Mouse (Mus musculus) central nervous system, embryonic 14 days (tissue): ENCODE results near the gene Mydgf. TPM values are rescaled to one million over a fixed set of nuclear protein-coding genes. Genes with fewer than 3 reads are reported as not detected.

ENCODE experiments used
- polyA plus RNA-seq: library from polyadenylated mRNA; depleted of rRNA; stranded (reverse); fragments of >200 nt; gene quantifications from 2 replicates; pipeline ENCODE4 v1.2.3, GENCODE M21; 2012; rRNA removed

The Mydgf gene
- 46.5 and 54.4 TPM in 2 replicates for polyA plus RNA-seq

GRCm38 (mm10) chr17:56183658-56184103 is at the start of gene Mydgf:
Gene Mydgf (minus strand): TSS chr17:56183920.

DNA sequence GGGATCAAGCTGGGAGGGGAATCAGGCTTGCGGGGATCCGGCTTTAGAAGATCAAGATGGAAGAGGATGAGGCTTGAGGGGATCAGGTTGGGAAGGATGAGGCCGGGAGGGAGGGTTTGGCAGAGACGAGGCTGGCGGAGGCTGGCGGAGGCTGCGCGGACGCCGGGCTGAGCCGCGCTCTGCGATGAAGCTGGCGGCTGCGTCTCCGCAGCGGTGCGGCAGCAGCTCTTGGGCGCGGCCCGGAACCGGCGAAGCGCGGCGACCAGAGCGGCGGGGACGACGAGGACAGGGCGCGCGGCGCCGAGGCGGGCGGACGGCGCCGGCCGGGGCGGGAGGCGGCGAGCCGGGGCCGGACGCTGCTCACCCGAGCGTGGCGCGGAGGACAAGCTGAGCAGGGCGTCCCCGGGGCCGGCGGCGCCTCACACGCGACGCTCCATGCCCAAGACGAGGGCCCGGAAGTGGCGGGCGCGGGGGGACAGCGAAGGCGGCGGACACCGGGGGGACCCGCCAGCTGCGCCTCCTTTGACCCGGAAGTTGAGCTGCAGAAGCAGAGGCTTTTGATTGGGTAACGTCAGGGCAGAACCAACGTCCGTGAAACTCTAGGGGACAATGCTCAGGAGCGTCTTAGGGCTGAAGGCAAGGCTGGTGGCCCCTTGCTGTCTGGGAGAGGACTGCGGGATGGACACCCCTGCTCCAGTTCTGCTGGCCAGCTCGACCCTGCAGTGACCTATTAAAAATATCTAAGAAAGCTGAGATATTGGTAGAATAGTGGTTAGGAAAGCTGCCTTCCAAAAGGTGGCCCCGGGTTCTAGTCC is 34.9 kb upstream of the Mydgf start, which contains the start of gene Dpp9:
Dpp9 (minus strand) TSS at position 529 of the 815 bp plus-strand sequence.

GRCm38 (mm10) chr17:56162231-56162774 is 21.4 kb downstream of the Mydgf start, which contains the start of gene Tnfaip8l1:
Gene Tnfaip8l1 (plus strand): TSS chr17:56162477.

GRCm38 (mm10) chr17:56139858-56140595 is 43.7 kb downstream of the Mydgf start, which contains the start of gene Sema6b:
Gene Sema6b (minus strand): TSS chr17:56140343.

Other genes with a start within 250 kb of the Mydgf start
- gene Zfp119b, start 234.4 kb downstream of the Mydgf start, polyA plus RNA-seq, result 3.6 and 3.7 TPM in 2 replicates
- gene Ebi3, start 231.3 kb downstream of the Mydgf start, polyA plus RNA-seq, result 4.5 TPM in 2 replicates
- gene Yju2, start 224.8 kb downstream of the Mydgf start, polyA plus RNA-seq, result 16.5 and 19.7 TPM in 2 replicates
- 194 and 215 TPM in 2 replicates for gene Shd, start 213.5 kb downstream of the Mydgf start, polyA plus RNA-seq
- gene Fsd1, start 197.4 kb downstream of the Mydgf start, polyA plus RNA-seq, result 118 and 121 TPM in 2 replicates
- 6.4 and 7.7 TPM in 2 replicates for gene Stap2, start 178.3 kb downstream of the Mydgf start, polyA plus RNA-seq
- 210 and 233 TPM in 2 replicates for gene Mpnd, start 178.2 kb downstream of the Mydgf start, polyA plus RNA-seq
- 97.4 and 102 TPM in 2 replicates for gene Sh3gl1, start 147.3 kb downstream of the Mydgf start, polyA plus RNA-seq
- gene Chaf1a, start 143.5 kb downstream of the Mydgf start, polyA plus RNA-seq, result 13.1 and 15.1 TPM in 2 replicates
- 92.1 and 99.5 TPM in 2 replicates for gene Ubxn6, start 108.9 kb downstream of the Mydgf start, polyA plus RNA-seq
- gene Hdgfl2, start 104.3 kb downstream of the Mydgf start, polyA plus RNA-seq, result 142 and 163 TPM in 2 replicates
- gene Plin4, start 74.1 kb downstream of the Mydgf start, polyA plus RNA-seq, result 0.09 and 0.10 TPM in 2 replicates
- 0.32 and 0.51 TPM in 2 replicates for gene Plin5, start 66.3 kb downstream of the Mydgf start, polyA plus RNA-seq
- 0.05 and 0.20 TPM in 2 replicates for gene Lrg1, start 61.9 kb downstream of the Mydgf start, polyA plus RNA-seq
- gene Sema6b, start 43.6 kb downstream of the Mydgf start, polyA plus RNA-seq, result 28.0 and 28.1 TPM in 2 replicates
- 7.1 and 8.0 TPM in 2 replicates for gene Tnfaip8l1, start 21.4 kb downstream of the Mydgf start, polyA plus RNA-seq
- gene Dpp9, start 35.0 kb upstream of the Mydgf start, polyA plus RNA-seq, result 49.6 and 51.1 TPM in 2 replicates
- gene Fem1a, start 72.9 kb upstream of the Mydgf start, polyA plus RNA-seq, result 21.2 and 22.7 TPM in 2 replicates
- gene Ticam1, start 92.9 kb upstream of the Mydgf start, polyA plus RNA-seq, result 3.4 and 4.1 TPM in 2 replicates
- 8.4 and 12.6 TPM in 2 replicates for gene Plin3, start 109.0 kb upstream of the Mydgf start, polyA plus RNA-seq
- gene Arrdc5, start 116.4 kb upstream of the Mydgf start, polyA plus RNA-seq, result not detected in 2 replicates
- 51.9 and 57.4 TPM in 2 replicates for gene Uhrf1, start 119.4 kb upstream of the Mydgf start, polyA plus RNA-seq
- 60.9 and 62.1 TPM in 2 replicates for gene Kdm4b, start 142.1 kb upstream of the Mydgf start, polyA plus RNA-seq